Mouse (Mus musculus): ENCODE measurements at regions not wholly inside any gene's neighbourhood (a gene's known extent, or its start where the extent isn't known, plus 50 kb on each side); places are given as distances from the start of the nearest gene placed in this dataset.

DNA sequence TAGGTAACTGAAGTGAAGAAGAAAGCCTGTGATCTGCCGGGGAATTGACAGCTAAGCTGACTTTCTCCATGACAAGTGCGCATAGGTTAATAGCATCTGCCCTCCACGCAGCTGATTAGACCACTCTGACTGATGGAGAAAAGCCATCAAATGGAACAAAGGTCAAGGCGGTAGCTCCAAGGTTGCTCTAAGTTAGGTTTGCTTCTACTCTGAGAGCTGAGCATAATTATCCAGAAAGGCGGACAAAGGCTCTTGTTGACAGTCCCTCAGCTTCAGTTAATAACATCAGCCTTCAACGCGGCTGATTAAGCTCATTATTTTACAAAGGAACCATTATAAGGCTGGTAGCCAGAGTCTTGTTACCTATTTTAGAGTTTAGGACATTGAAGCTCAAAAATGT is 54.0 kb upstream of the Enpep start:
- no peak for DNase-seq

DNA sequence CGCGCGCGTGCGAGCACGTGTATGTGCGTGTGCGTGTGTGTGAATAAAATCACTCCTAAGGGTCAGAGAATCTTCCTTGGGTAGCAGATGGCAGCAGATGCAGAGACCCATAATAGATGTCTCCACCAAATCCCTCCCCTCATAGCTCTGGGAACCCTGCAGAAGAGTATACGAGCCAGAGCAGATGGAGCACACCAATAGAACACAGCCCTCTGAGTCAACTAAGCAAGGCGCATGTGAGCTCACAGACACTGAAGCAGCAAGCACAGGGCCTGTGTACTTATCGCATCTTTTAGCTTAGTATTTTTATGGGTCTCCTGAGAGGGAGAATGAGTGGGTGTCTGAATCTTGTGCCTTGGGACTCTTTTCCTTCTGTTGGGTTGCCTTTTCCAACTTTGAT is 58.0 kb upstream of the Enpep start:
- no peak for DNase-seq

- no peak for DNase-seq
These were observed 59.6 kb upstream of the Enpep start for GRCm38 (mm10) chr3:129391888-129392813.

GRCm38 (mm10) chr3:129392814-129393804 is 60.6 kb upstream of the Enpep start:
- peak; percentile 43 for DNase-seq

- no peak for DNase-seq
These were observed 65.0 kb upstream of the Enpep start for GRCm38 (mm10) chr3:129397481-129397880.

GRCm38 (mm10) chr3:129400092-129400924 is 67.8 kb upstream of the Enpep start:
- no peak for DNase-seq

- no peak for DNase-seq
These were observed 79.0 kb upstream of the Enpep start for GRCm38 (mm10) chr3:129411389-129412054.

DNA sequence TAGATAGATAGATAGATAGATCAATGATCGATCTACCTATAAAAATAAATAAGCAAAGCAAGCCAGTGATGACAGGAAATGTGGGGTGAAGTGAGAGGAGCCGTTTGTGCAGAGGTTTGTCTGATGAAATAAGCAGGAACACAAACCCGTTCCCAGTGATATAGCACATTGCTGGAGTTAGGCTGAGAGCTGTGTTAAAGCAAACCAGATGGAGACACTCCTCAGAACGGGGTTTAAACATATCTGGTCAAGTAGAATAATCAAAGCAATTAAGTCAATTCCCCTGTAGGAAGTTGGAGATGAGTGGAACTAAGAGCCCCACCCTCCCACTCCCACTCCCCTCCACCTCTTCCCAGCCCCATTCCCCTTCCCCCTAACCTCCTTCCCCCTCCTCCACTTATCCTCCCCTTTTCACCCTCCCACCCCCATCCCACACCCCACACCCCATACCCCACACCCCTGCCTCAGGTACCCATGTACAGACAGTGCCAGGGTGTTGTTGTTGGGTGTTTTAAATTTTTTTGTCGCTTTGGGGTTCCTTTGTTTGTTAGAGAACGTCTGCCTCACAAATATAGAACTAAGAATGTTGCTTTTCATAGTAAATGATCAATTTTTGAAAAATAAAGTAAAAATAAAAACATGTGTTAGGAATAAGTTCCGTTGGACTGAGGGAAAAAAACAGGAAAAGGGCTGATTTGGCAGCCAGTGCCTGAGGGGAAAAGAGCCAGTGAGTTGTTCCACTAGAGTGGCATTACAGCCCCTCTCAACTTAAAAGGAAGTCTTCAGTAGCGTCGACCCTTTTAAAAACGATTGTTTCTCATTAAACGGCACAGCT is 79.8 kb upstream of the Enpep start:
- no peak for DNase-seq

- no peak for DNase-seq
These were observed 80.4 kb upstream of the Enpep start for GRCm38 (mm10) chr3:129412961-129413246.

- no peak for DNase-seq
These were observed 83.1 kb upstream of the Enpep start for GRCm38 (mm10) chr3:129415656-129416055.

DNA sequence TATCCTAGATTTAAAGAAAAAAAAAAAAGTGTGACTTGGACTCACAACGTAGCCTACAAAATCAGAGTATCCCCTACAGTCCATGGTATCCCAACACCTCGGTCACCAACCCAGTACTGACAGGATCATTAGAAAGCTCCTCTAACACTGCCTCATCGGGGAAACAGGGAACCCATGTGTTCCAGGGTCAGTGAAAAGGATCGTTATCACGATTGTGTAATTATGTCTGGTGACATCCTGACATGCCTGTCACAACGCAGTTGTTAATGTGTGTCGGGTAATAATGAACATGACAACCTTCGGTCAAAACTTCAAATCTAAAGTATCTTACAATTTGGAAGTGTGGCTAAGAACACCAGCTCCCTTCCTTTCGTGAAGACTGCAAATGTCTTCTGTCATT is 83.8 kb upstream of the Enpep start:
- DNase-seq, result no peak

- peak; percentile 24 for DNase-seq
These were observed 89.2 kb upstream of the Enpep start for GRCm38 (mm10) chr3:129421620-129422239.

GRCm38 (mm10) chr3:129428750-129429149 is 96.2 kb upstream of the Enpep start:
- DNase-seq, result no peak

DNA sequence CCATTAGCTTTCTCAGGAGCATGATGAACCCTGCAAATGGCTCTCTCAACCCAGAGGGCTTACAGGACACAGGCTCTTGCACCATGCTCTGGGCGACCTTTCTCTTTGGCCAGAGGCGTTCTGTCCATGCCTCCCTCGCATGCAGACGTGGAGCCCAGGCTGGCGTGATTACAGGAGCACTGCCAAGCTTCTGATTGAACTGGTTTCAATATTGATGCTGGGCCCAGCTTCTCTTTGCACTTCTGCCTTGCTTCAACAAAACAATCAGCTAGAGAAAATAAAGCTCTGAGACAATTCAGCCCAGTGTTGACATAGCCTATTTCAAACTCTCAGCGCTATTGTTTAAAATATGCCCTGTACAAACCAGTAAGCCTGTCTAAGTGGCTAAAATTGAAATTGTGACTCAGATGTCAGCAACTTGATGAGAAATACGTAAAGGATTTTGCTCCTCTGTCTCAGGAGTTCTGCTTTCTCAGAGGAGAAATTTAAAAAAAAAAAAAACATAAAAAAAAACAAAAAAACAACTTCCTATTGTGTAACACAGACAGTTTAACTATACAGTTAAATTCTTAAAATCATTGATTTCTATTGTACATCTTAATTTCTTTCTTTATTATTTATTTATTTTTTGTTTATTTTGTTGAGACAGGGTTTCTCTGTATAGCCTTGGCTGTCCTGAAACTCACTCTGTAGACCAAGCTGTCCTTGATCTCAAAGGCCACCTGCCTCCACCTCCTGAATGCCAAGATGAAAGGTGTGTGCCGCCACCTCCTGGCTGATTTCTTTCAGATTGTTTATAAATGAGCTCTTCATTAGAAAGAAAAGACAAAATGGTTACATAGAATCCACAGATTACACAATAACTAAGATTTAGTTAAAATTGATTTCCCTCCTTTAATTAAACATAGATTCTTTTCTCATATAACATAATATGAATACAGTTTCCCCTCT is 96.9 kb upstream of the Enpep start:
- peak; percentile 52 for DNase-seq

GRCm38 (mm10) chr3:129434056-129434455 is 98.1 kb upstream of the Elovl6 start:
- DNase-seq, result no peak

- DNase-seq, result no peak
These were observed 94.5 kb upstream of the Elovl6 start for GRCm38 (mm10) chr3:129437687-129438086.

DNA sequence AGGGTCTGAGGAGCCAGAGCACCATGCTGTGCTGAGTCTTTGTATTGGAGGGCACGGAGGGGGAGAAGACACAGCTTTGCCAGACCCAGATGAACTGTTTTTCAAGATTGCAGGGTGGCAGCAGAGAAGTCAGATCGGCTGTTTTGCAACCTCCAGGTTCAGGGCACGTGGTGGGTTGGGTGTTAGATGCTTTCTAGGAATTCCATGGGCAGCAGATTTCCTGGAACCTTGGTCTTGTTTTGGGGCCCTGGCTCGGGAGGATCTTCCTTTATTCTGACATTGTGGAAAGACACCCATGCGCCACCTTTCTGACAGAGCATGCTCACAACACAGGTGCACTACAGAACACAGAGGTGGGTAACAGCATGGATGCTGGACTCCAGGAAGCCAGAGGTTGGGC is 89.4 kb upstream of the Elovl6 start:
- no peak for DNase-seq

DNA sequence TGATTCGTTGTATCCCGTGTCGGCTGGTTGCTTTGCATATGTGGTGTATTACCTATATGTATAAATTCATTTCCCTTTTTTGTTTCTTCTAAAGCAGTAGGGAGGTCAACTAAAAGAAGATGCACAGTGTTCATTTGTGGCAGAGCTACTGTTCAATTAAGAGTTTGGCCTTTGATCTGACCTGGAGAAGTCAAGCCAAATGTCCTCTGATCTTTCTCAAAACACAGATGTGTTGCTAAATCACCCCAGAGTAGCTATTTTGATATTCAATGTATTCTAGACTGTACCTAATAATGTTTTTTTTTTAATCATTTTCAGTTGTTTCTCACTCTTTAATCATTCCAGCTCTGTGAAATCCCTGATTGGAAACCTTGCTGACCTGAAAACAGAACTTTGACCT is 87.9 kb upstream of the Elovl6 start:
- no peak for DNase-seq

DNA sequence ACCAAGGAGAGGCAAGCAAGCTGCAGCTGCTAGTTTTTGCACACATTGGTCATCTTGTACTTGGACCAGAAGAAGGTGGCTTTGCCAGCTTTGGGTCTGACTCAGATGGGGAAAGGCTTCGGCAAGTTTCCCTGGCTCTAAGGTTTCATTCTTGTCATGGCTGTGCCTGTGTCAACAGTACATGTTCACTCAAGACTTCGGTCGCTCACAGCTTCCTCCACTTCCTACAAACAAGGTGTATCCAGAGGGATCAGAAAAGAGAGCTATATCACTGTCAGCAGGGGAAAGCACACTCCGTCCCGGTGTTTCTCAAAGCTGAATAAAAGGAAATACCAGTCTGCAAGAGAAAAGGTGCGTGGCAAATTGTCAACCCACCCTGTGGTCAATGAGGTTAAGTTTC is 86.2 kb upstream of the Elovl6 start:
- DNase-seq, result no peak

- no peak for DNase-seq
These were observed 82.2 kb upstream of the Elovl6 start for GRCm38 (mm10) chr3:129449928-129450327.
